Mouse (Mus musculus) hindbrain, embryonic 14.5 days (tissue): ENCODE measurements at regions not wholly inside any gene's neighbourhood (a gene's known extent, or its start where the extent isn't known, plus 50 kb on each side); places are given as distances from the start of the nearest gene placed in this dataset.
A peak's percentile ranks its signal among the peaks of the same experiment; 100 is the strongest.
"Not testable (repeated sequence)": the region's sequence is repeated elsewhere in the genome, so short reads cannot be mapped to it uniquely, and the experiment has no call there.

ENCODE experiments used
- ATAC-seq: fragments of 200-750 bp; cut with Nextera tagmentation; 2 replicates; pipeline ENCODE4 v1.8.0; 2017; ENCODE audit warnings: moderate number of reproducible peaks, mild to moderate bottlenecking, moderate TSS enrichment, moderate library complexity; ENCODE audit not compliant: low FRiP score
- DNase-seq: peaks from one replicate; pipeline ENCODE4 v3.0.0-alpha.2; 2015; ENCODE audit warnings: low spot score
- H3K27ac ChIP-seq: fragments of 300-500 bp; sonication (generic); 2 replicates; pipeline ENCODE4 v1.5.1; 2014; ENCODE audit warnings: mild to moderate bottlenecking, moderate library complexity
- H3K27me3 ChIP-seq: fragments of 300-500 bp; sonication (generic); 2 replicates; pipeline ENCODE4 v1.6.1; 2014; ENCODE audit warnings: mild to moderate bottlenecking, low read length, mixed read lengths; ENCODE audit not compliant: control insufficient read depth, insufficient read depth
- H3K36me3 ChIP-seq: fragments of 300-500 bp; sonication (generic); replicated peaks from 2 replicates; pipeline ENCODE4 v1.6.1; 2014; ENCODE audit not compliant: control insufficient read depth, insufficient read depth
- H3K4me1 ChIP-seq: fragments of 300-500 bp; sonication (generic); replicated peaks from 2 replicates; pipeline ENCODE4 v1.6.1; 2014; ENCODE audit warnings: antibody characterized with exemption, low read length, mixed read lengths; ENCODE audit not compliant: control insufficient read depth, insufficient read depth
- H3K4me2 ChIP-seq: fragments of 300-500 bp; sonication (generic); replicated peaks from 2 replicates; pipeline ENCODE4 v1.6.1; 2014; ENCODE audit warnings: mild to moderate bottlenecking, moderate library complexity
- H3K4me3 ChIP-seq: fragments of 300-500 bp; sonication (generic); replicated peaks from 2 replicates; pipeline ENCODE4 v1.5.1; 2014; ENCODE audit warnings: mild to moderate bottlenecking, low read length
- H3K9ac ChIP-seq: fragments of 300-500 bp; sonication (generic); 2 replicates; pipeline ENCODE4 v1.6.1; 2014
- H3K9me3 ChIP-seq: fragments of 300-500 bp; sonication (generic); 2 replicates; pipeline ENCODE4 v1.6.1; 2016; ENCODE audit warnings: low read length; ENCODE audit not compliant: control insufficient read depth
- WGBS: fragments of 180-500 bp; shearing (Covaris S2); extraction: QIAGEN DNeasy Blood & Tissue Kit; methylation state at CpG from one replicate; pipeline ENCODE4 v1.1.7; 2014; 5-methylcytosine and 5-hydroxymethylcytosine counted together

DNA sequence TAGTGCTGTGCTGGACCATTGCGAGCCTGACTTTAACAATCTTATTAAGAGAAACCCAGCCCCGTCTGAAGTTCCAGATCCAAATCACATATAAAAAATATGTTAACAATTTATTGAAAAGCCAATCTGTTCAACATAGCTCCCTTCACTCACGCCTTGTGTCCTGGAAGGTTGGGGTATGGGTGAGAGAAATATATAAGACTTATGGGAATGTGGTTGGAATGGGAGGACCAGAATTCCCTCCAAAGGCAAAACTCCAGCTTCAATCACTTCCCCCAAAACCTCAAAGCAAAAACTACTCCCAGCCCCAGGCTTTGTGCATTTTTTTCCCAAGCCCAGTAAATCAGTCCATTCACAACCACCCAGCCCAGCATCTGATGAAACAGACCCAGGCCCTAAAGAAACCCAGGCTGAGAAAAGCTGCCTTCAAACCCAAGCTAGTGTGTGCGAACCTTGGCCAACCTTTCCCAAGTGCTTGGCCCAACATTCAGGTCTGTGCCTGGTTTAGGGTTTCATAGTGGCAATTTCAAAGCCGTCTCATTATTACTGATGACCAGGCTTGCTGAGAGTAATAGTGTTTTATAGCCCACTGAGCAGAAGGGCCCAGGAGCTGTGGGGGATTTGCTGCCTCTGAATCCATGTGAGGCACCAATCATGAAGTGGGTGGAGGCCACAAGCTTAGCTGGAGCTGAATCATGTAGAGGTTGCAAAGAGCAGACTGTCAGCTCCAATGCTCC, 517.0 kb downstream of the Bnc2 start:
- Histone ChIP-seq H3K27ac (no peak overlapping the region), H3K4me1 (no peaks in the 10 kb centered on the region), H3K4me2 (no peak overlapping the region), H3K36me3 (no peaks in the 10 kb centered on the region), H3K4me3 (no peak overlapping the region), H3K27me3 (no peaks in the 10 kb centered on the region), H3K9ac (no peak overlapping the region), H3K9me3 (no peaks in the 10 kb centered on the region)
- WGBS, result 90% methylated on average over 5 of the region's 5 CpGs
- ATAC-seq (no peak), DNase-seq (no peak)

DNA sequence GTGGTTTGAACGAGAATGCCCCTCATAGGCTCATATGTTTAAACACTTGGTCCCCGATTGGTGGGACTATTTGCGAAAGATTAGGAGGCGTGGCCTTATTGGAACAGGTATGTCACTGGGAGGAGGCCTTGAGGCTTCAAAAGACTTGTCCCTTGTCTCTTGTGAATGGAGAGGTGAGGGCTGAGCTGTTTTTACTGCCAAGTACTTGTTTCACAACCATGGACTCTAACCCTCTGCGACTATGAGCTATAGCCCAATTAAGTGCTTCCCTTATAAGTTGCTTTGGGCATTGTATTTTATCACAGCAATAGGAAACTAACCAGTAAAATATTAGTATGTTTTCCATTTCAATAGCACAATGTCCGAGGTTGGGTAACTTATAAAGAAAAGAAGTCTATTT, 511.7 kb downstream of the Bnc2 start:
- Histone ChIP-seq H3K9ac (no peak overlapping the region), H3K4me1 (no peaks in the 10 kb centered on the region), H3K27ac (no peak overlapping the region), H3K9me3 (no peaks in the 10 kb centered on the region), H3K4me2 (no peak overlapping the region), H3K36me3 (no peaks in the 10 kb centered on the region), H3K27me3 (no peaks in the 10 kb centered on the region), H3K4me3 (no peak overlapping the region)
- WGBS, result 95% methylated on average over 6 of the region's 6 CpGs
- DNase-seq (no peak), ATAC-seq (no peak)

DNA sequence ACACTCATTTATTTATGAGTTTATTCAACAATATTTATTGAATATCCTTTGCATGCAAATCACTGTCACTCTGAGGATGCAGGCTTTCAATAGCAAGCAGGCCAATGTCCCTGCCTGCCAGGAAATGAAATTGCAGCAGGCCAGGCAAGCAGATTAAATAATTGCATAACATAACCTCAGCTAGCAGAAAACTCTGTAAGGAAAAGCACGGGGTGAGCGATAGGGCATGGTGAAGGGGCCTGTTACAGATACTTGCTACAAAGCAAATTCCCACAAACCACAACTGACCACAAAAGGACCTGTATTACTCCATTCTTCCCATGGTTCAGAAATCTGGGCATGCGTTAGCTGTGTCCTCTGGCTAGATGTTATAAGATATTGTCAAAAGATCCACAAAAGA, 509.8 kb downstream of the Bnc2 start:
- WGBS, result 87% methylated on average over 3 of the region's 3 CpGs
- no peak for ATAC-seq
- Histone ChIP-seq H3K27me3 (no peaks in the 10 kb centered on the region), H3K27ac (no peak overlapping the region), H3K4me1 (no peaks in the 10 kb centered on the region), H3K36me3 (no peaks in the 10 kb centered on the region), H3K4me3 (no peak overlapping the region), H3K9me3 (no peaks in the 10 kb centered on the region), H3K4me2 (no peak overlapping the region), H3K9ac (no peak overlapping the region)
- no peak for DNase-seq

DNA sequence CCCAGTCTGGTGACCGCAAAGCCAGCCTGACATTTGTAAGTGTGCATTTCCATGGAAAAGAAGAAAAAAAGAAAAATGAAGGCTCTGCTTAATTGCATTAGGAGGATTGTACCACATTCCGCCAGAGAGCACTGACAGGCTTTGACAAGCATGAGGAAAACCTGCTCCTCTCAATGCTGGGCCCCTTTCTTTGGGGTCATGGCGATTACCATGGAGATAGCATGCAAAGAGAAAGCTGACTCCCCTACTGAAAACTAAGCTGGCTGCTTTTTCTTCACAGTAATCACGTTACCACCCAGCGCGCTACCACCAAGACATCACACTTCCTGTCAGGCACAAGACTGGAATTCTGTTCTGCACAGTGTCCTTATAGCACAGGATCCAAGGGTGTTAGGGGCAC, 502.2 kb downstream of the Bnc2 start:
- ATAC-seq (peak; percentile 62; the same call in 1 of the 2 replicates), DNase-seq (no peak)
- WGBS, result 9% methylated on average over 6 of the region's 6 CpGs
- H3K27me3 ChIP-seq, result no peaks in the 10 kb centered on the region
- H3K9me3 ChIP-seq, result no peaks in the 10 kb centered on the region
- H3K4me2 ChIP-seq, result no peak overlapping the region
- H3K27ac ChIP-seq, result no peak overlapping the region
- H3K9ac ChIP-seq, result no peak overlapping the region
- H3K4me1 ChIP-seq, result peaks cover 8% of the 10 kb centered on the region; the same call in 1 of the 2 replicates
- H3K4me3 ChIP-seq, result no peak overlapping the region
- no peaks in the 10 kb centered on the region for H3K36me3 ChIP-seq

DNA sequence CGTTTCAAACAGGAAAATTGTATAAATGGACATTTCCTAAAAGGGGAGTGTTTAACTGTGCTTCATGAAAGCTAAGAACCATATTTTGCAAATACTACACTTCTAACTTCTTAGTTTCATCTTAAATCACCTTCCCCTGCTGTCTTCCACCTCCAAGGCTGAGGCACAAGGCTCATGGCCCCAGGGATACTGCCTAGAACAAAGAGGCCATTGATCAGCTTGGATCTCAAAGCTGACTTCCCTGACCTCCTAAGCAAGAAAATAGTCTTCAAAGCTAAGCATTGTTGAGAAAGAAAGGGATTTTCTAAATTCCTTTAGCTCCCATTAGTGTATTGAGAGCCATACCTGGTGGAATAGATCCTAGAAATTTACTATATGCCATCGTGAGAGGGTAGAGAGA, 501.6 kb downstream of the Bnc2 start:
- H3K4me3 ChIP-seq, result no peak overlapping the region
- H3K9me3 ChIP-seq, result no peaks in the 10 kb centered on the region
- H3K27ac ChIP-seq, result no peak overlapping the region
- peaks cover 8% of the 10 kb centered on the region; the same call in 1 of the 2 replicates for H3K4me1 ChIP-seq
- H3K27me3 ChIP-seq, result no peaks in the 10 kb centered on the region
- 53% methylated on average over 2 of the region's 2 CpGs for WGBS
- no peak overlapping the region for H3K4me2 ChIP-seq
- no peak for ATAC-seq
- no peak overlapping the region for H3K9ac ChIP-seq
- no peaks in the 10 kb centered on the region for H3K36me3 ChIP-seq
- no peak for DNase-seq

DNA sequence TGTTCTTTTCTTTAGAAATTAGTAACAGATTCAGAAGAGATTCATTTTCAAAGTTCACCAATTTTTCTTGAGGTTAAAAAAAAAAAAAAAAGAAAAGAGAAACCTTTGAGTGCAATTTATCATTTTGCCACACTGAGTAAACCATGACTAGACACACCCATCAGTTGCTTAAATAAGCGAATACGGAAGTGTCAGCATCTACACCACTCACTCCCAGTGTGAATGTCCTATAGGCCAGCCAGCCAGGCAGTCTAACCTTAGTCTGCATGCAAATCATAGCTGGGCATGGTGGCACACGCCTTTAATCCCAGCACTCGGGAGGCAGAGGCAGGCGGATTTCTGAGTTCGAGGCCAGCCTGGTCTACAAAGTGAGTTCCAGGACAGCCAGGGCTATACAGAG, 498.6 kb downstream of the Bnc2 start:
- WGBS, result 96% methylated on average over 6 of the region's 6 CpGs

DNA sequence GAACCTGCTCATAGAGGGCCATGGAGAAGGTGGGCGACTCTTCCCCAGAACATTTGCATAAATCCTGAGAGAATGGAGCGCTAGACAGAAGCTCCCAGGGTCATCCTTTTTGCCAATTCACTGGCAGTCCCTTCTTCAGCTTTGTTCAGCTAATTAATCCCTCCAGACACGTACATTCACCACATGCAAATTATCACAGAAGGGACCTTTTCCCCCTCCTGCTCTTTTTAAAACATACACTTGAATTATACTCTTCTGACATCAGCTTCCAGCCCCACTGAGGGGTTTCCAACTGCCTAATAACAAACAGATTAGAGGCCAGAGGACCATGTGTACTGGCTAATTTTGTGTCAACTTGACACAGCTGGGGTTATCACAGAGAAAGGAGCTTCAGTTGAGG, 497.2 kb downstream of the Bnc2 start:
- WGBS, result 16% methylated on average over 3 of the region's 3 CpGs
- DNase-seq (no peak), ATAC-seq (no peak)
- peaks cover 4% of the 10 kb centered on the region; the same call in 1 of the 2 replicates for H3K4me1 ChIP-seq
- no peaks in the 10 kb centered on the region for H3K9me3 ChIP-seq
- H3K9ac ChIP-seq, result no peak overlapping the region
- H3K27me3 ChIP-seq, result no peaks in the 10 kb centered on the region
- no peaks in the 10 kb centered on the region for H3K36me3 ChIP-seq
- H3K4me2 ChIP-seq, result no peak overlapping the region
- no peak overlapping the region for H3K27ac ChIP-seq
- no peak overlapping the region for H3K4me3 ChIP-seq

More for the DNA sequence above, 498.6 kb downstream of the Bnc2 start:
- H3K4me2 ChIP-seq, H3K36me3 ChIP-seq, ATAC-seq, H3K27me3 ChIP-seq, DNase-seq, H3K27ac ChIP-seq, H3K4me3 ChIP-seq, H3K9me3 ChIP-seq, H3K4me1 ChIP-seq, H3K9ac ChIP-seq: not testable (repeated sequence)

DNA sequence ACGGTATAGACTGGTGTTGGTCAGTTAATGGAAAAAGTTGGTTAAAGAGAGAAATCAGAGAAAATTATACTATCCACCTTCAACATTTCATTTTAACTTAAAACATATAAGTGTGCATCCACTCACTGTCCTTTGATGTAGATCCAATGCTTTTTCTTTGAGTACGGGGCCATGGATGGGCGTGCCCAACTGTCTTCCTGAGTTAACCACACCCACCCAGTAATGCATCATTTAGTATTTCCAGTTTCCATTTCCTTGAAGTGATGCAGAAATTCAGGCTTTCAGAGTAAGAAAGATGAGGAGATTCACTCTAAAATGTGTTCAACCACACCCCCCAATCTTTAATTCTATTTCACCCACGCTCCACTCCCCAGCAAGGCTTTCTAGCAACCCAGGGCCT, 490.6 kb downstream of the Bnc2 start:
- no peaks in the 10 kb centered on the region for H3K27me3 ChIP-seq
- no peaks in the 10 kb centered on the region for H3K4me1 ChIP-seq

DNA sequence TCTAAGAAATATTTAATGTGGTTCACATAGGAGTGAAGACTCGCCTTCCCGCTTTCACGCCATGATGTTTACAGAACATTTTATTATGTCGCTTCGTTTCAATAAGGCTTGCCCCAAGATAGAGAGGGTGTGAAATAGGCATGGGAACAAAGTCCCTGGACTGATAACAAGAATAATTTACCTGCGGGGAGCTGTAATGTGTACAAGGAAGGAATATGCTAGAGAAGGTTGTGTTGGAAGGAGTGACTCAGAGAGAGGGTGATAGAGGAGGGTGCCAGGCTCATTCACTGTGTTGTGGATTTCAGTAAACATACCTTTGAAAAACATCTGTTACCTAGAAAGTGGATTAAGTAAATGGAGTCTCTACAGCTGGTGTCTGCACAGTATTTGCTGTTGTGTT, 490.2 kb downstream of the Bnc2 start:
- no peak for ATAC-seq
- no peak overlapping the region for H3K9ac ChIP-seq
- H3K4me2 ChIP-seq, result no peak overlapping the region
- no peaks in the 10 kb centered on the region for H3K9me3 ChIP-seq
- WGBS, result 92% methylated on average over 6 of the region's 6 CpGs
- H3K4me1 ChIP-seq, result no peaks in the 10 kb centered on the region
- DNase-seq, result no peak
- no peaks in the 10 kb centered on the region for H3K36me3 ChIP-seq
- H3K27me3 ChIP-seq, result no peaks in the 10 kb centered on the region
- H3K4me3 ChIP-seq, result no peak overlapping the region
- H3K27ac ChIP-seq, result no peak overlapping the region

More for the DNA sequence above, 490.6 kb downstream of the Bnc2 start:
- no peak for DNase-seq
- no peak overlapping the region for H3K9ac ChIP-seq
- no peak overlapping the region for H3K4me2 ChIP-seq
- 93% methylated on average over 4 of the region's 4 CpGs for WGBS
- no peaks in the 10 kb centered on the region for H3K36me3 ChIP-seq
- H3K27ac ChIP-seq, result no peak overlapping the region
- ATAC-seq, result no peak
- no peak overlapping the region for H3K4me3 ChIP-seq
- H3K9me3 ChIP-seq, result no peaks in the 10 kb centered on the region

DNA sequence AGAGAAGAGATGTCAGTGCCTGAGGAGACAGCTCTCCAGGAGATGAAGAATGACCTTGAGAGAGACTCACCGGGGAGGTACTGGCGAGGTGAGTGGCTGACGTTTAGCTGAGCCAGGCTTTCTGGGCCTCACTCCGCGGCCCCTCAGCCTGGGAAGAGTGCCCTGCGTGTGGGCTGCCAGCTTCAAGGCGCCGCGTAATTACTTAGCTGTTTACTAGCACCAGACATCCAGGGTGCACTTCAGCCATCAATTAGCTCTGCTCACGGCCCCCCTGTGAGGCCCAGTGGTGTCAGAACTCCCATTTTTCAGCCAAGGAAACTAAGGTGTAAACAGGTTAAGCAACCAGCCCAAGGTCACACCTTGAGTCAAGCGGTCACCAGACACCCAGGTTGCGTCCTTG, 485.8 kb downstream of the Bnc2 start:
- Histone ChIP-seq H3K36me3 (no peaks in the 10 kb centered on the region), H3K4me2 (no peak overlapping the region), H3K9me3 (no peaks in the 10 kb centered on the region), H3K4me3 (no peak overlapping the region), H3K9ac (no peak overlapping the region), H3K27ac (no peak overlapping the region), H3K27me3 (no peaks in the 10 kb centered on the region), H3K4me1 (no peaks in the 10 kb centered on the region)
- WGBS, result 62% methylated on average over 12 of the region's 12 CpGs
- DNase-seq (no peak), ATAC-seq (no peak)
